Mouse (Mus musculus) MEL (cell line): ENCODE data around the gene Flnb. TPM values are rescaled to one million over a fixed set of nuclear protein-coding genes. Genes with fewer than 3 reads are reported as not detected.

Experiments
- DNase-seq: peaks from one replicate; pipeline ENCODE4 v3.0.0; 2011; ENCODE audit warnings: low read depth, low spot score
- H3K27ac ChIP-seq: 2 replicates; pipeline ENCODE4 v1.5.1; 2012; ENCODE audit warnings: low read depth, mild to moderate bottlenecking, control low read depth, low read length, moderate library complexity; ENCODE audit not compliant: control insufficient read depth
- H3K27me3 ChIP-seq, 2 experiments: fragments of 150-350 bp in 1 of 2; sonication (generic) in 1 of 2; 2 replicates each; pipeline ENCODE4 v1.6.1; 2012; ENCODE audit warnings: low read length in 2 of 2, mild to moderate bottlenecking in 2 of 2, improper control_type of control experiment in 1 of 2, moderate library complexity in 1 of 2; ENCODE audit not compliant: insufficient read depth in 2 of 2, control insufficient read depth in 1 of 2
- H3K36me3 ChIP-seq, 2 experiments: 2 replicates each; pipeline ENCODE4 v1.6.1; 2012 to 2014; ENCODE audit warnings: low read length in 2 of 2, improper control_type of control experiment in 1 of 2, inconsistent platforms in 1 of 2, mild to moderate bottlenecking in 1 of 2; ENCODE audit not compliant: insufficient read depth in 2 of 2, control insufficient read depth in 1 of 2
- H3K4me1 ChIP-seq, 2 experiments: fragments of 150-350 bp in 1 of 2; sonication (generic) in 1 of 2; 2 replicates each; pipeline ENCODE4 v1.6.1; 2012; ENCODE audit warnings: low read length in 2 of 2, improper control_type of control experiment in 1 of 2, mild to moderate bottlenecking in 1 of 2; ENCODE audit not compliant: insufficient read depth in 2 of 2, control insufficient read depth in 1 of 2
- H3K4me3 ChIP-seq, 2 experiments: fragments of 150-350 bp in 1 of 2; sonication (generic) in 1 of 2; 2 replicates each; pipeline ENCODE4 v1.5.1; 2012; ENCODE audit warnings: low read depth in 2 of 2, low read length in 2 of 2, mild to moderate bottlenecking in 2 of 2, moderate library complexity in 2 of 2, control low read depth in 1 of 2, improper control_type of control experiment in 1 of 2; ENCODE audit not compliant: control insufficient read depth in 1 of 2, insufficient read depth in 1 of 2
- H3K79me2 ChIP-seq: 2 replicates; pipeline ENCODE4 v1.6.1; 2012; ENCODE audit warnings: mild to moderate bottlenecking, low read length, moderate library complexity; ENCODE audit not compliant: control insufficient read depth, poor library complexity, insufficient read depth
- H3K9ac ChIP-seq: 2 replicates; pipeline ENCODE4 v1.6.1; 2012; ENCODE audit warnings: low read depth, mild to moderate bottlenecking, control low read depth, low read length, moderate library complexity; ENCODE audit not compliant: control insufficient read depth, poor library complexity, severe bottlenecking
- H3K9me3 ChIP-seq: fragments of 150-350 bp; sonication (generic); replicated peaks from 2 replicates; pipeline ENCODE4 v1.6.1; 2012; ENCODE audit warnings: mild to moderate bottlenecking, low read length, improper control_type of control experiment, moderate library complexity; ENCODE audit not compliant: insufficient read depth
- ETS1 ChIP-seq: IDR thresholded peaks from 2 replicates; pipeline ENCODE4 v1.6.1; 2012; ENCODE audit warnings: low read depth, mild to moderate bottlenecking, inconsistent platforms, low read length, improper control_type of control experiment, moderate library complexity
- HCFC1 ChIP-seq: IDR thresholded peaks from 2 replicates; pipeline ENCODE4 v1.6.1; 2012; ENCODE audit warnings: low read depth, mild to moderate bottlenecking, inconsistent platforms, low read length, improper control_type of control experiment, moderate library complexity
- JUND ChIP-seq: IDR thresholded peaks from 2 replicates; pipeline ENCODE4 v1.6.1; 2011; ENCODE audit warnings: low read depth, mild to moderate bottlenecking, improper control_type of control experiment, low read length
- MAFK ChIP-seq: IDR thresholded peaks from 2 replicates; pipeline ENCODE4 v1.6.1; 2011; ENCODE audit warnings: low read depth, mild to moderate bottlenecking, low read length, improper control_type of control experiment, borderline replicate concordance
- MAX ChIP-seq: IDR thresholded peaks from 2 replicates; pipeline ENCODE4 v1.6.1; 2011; ENCODE audit warnings: low read length, improper control_type of control experiment
- MXI1 ChIP-seq: IDR thresholded peaks from 2 replicates; pipeline ENCODE4 v1.6.1; 2011; ENCODE audit warnings: mild to moderate bottlenecking, low read depth, low read length, improper control_type of control experiment
- MYB ChIP-seq: IDR thresholded peaks from 2 replicates; pipeline ENCODE4 v1.6.1; 2011; ENCODE audit warnings: mild to moderate bottlenecking, low read depth, low read length, improper control_type of control experiment
- MYC ChIP-seq: IDR thresholded peaks from 2 replicates; pipeline ENCODE4 v1.6.1; 2011; ENCODE audit warnings: low read depth, mild to moderate bottlenecking, low read length, improper control_type of control experiment, moderate library complexity
- POLR2A ChIP-seq, 2 experiments: IDR thresholded peaks; 2 replicates each; pipeline ENCODE4 v1.6.1; 2011 to 2012; ENCODE audit warnings: low read length in 2 of 2, mild to moderate bottlenecking in 2 of 2, control low read depth in 1 of 2, improper control_type of control experiment in 1 of 2, low read depth in 1 of 2, moderate library complexity in 1 of 2; ENCODE audit not compliant: control insufficient read depth in 1 of 2, insufficient read depth in 1 of 2, poor library complexity in 1 of 2
- POLR2AphosphoS2 ChIP-seq: IDR thresholded peaks from 2 replicates; pipeline ENCODE4 v1.6.1; 2011; ENCODE audit warnings: low read length, improper control_type of control experiment
- RCOR1 ChIP-seq: IDR thresholded peaks from 2 replicates; pipeline ENCODE4 v1.6.1; 2012; ENCODE audit warnings: low read depth, mild to moderate bottlenecking, inconsistent platforms, low read length, improper control_type of control experiment
- SMC3 ChIP-seq: IDR thresholded peaks from 2 replicates; pipeline ENCODE4 v1.6.1; 2011; ENCODE audit warnings: low read depth, low read length, improper control_type of control experiment
- TCF12 ChIP-seq: IDR thresholded peaks from 2 replicates; pipeline ENCODE4 v1.6.1; 2014; ENCODE audit warnings: low read depth, mild to moderate bottlenecking, inconsistent platforms, low read length, improper control_type of control experiment, moderate library complexity
- USF1 ChIP-seq: IDR thresholded peaks from 2 replicates; pipeline ENCODE4 v1.6.1; 2014; ENCODE audit warnings: low read depth, mild to moderate bottlenecking, inconsistent platforms, low read length, improper control_type of control experiment, moderate library complexity
- ZKSCAN1 ChIP-seq: IDR thresholded peaks from 2 replicates; pipeline ENCODE4 v1.6.1; 2012; ENCODE audit warnings: low read depth, mild to moderate bottlenecking, inconsistent platforms, low read length, improper control_type of control experiment, moderate library complexity
- ZMIZ1 ChIP-seq: IDR thresholded peaks from 2 replicates; pipeline ENCODE4 v1.6.1; 2012; ENCODE audit warnings: low read depth, mild to moderate bottlenecking, inconsistent platforms, low read length, improper control_type of control experiment, moderate library complexity
- polyA plus RNA-seq, 2 experiments: library from polyadenylated mRNA; stranded (reverse) in 1 of 2; unstranded in 1 of 2; fragments of >175 nt in 1 of 2; fragments of >200 nt in 1 of 2; gene quantifications; 2 replicates each; pipeline versions ENCODE4 v1.2.1 to v1.2.4; 2012; ENCODE audit warnings: low replicate concordance in 2 of 2, low read depth in 1 of 2; ENCODE audit not compliant: insufficient read length in 2 of 2, insufficient read depth in 1 of 2, missing spikeins in 1 of 2
- total RNA-seq: library from RNA; depleted of rRNA; stranded (reverse); fragments of 300-350 nt; gene quantifications from 2 replicates; pipeline ENCODE4 v1.2.3, GENCODE M21; 2012

Gene Flnb
- total and polyA plus RNA-seq, 3 experiments, result 1.0 to 3.1 TPM; not detected in 1

- Histone ChIP-seq H3K27me3 (no peaks in the 10 kb centered on the region), H3K9ac (no peak overlapping the region), H3K4me3 (no peak overlapping the region), H3K4me1 (no peaks in the 10 kb centered on the region), H3K79me2 (no peaks in the 10 kb centered on the region), H3K36me3 (no peaks in the 10 kb centered on the region), H3K27ac (no peak overlapping the region), H3K9me3 (no peaks in the 10 kb centered on the region)
- TF ChIP-seq JUND, result no peak
- no peak for TF ChIP-seq MAFK
- TF ChIP-seq HCFC1, result no peak
- no peak for TF ChIP-seq MAX
- TF ChIP-seq ETS1, result no peak
- no peak for TF ChIP-seq TCF12
- no peak for TF ChIP-seq SMC3
- TF ChIP-seq ZMIZ1, result no peak
- TF ChIP-seq MYB, result no peak
- no peak for TF ChIP-seq MXI1
- TF ChIP-seq RCOR1, result no peak
- TF ChIP-seq POLR2A (IDR thresholded peaks at IDR 0.05; ENCODE audit: control insufficient read depth in 1 of 2, insufficient read depth in 1 of 2, low read depth in 1 of 2, low read length in 2 of 2, poor library complexity in 1 of 2), result no peak
- TF ChIP-seq MYC, result no peak
- no peak for DNase-seq
Measured at GRCm38 (mm10) chr14:7900481-7901049, 82.8 kb downstream of the Flnb start.

DNA sequence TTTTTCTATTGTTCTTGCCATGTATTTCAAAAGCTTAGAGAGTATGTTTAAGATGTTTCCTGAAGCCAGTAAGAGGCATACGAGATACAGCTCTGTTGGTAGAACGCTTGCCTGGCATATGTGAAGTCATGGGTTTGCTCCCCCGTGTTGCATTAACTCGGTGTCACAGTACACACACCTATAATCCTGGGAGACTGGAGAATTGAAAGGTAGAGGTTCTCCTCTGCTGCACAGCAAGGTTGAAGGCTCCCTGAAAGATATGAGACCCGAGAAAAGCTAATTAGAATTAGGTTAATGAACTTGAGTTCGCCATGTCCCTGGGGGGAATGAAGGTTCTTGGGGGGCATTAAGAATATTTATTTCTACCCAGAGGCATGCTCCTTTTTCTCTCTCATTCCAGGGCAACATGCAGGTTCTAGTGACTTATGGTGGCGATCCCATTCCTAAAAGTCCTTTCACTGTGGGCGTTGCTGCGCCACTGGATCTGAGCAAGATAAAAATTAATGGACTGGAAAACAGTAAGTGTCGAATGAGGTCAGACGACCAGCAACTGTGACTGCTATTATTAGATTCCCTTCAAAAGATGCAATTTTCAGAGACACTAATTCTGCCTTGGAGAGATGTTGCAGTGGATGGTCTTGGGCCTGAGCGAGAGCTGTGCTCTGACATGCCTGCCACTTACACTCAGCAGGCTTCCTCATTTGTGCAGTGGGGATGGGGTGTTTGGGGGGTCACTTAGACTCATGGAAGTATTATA is 83.9 kb downstream of the Flnb start:
- H3K27ac ChIP-seq, result no peak overlapping the region
- H3K4me3 ChIP-seq, result no peak overlapping the region
- no peak for DNase-seq
- no peaks in the 10 kb centered on the region for H3K27me3 ChIP-seq
- TF ChIP-seq ZKSCAN1 (no peak), POLR2AphosphoS2 (no peak)
- H3K4me1 ChIP-seq, result no peaks in the 10 kb centered on the region
- no peaks in the 10 kb centered on the region for H3K36me3 ChIP-seq
- no peak overlapping the region for H3K9ac ChIP-seq
- no peaks in the 10 kb centered on the region for H3K9me3 ChIP-seq
- H3K79me2 ChIP-seq, result no peaks in the 10 kb centered on the region

DNA sequence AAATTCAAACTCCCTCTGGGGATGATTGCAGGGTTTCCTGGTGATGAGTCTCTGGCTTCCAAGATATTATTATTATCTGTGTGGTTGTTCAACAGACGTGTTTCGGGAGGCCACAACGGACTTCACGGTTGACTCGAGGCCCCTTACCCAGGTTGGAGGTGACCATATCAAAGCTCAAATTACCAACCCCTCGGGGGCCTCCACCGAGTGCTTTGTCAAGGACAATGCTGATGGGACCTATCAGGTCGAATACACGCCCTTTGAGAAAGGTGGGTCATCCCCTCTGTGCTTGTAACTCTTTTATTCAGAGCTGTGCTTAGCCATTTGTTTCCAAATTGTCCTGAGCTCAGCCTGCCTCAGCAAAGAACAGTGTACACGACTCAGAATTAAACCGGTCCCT is 89.3 kb downstream of the Flnb start:
- Histone ChIP-seq H3K27me3 (no peaks in the 10 kb centered on the region), H3K9ac (no peak overlapping the region), H3K4me1 (no peaks in the 10 kb centered on the region), H3K79me2 (no peaks in the 10 kb centered on the region), H3K9me3 (no peaks in the 10 kb centered on the region), H3K27ac (no peak overlapping the region), H3K4me3 (no peak overlapping the region), H3K36me3 (no peaks in the 10 kb centered on the region)
- no peak for TF ChIP-seq USF1
- no peak for DNase-seq
